Mouse (Mus musculus) intestine, embryonic 14.5 days (tissue): ENCODE data around the gene Taf10. TPM values are rescaled to one million over a fixed set of nuclear protein-coding genes. Genes with fewer than 3 reads are reported as not detected.
A peak's percentile ranks its signal among the peaks of the same experiment; 100 is the strongest.

Experiments used
- ATAC-seq: fragments of 200-750 bp; cut with Nextera tagmentation; replicated peaks from 2 replicates; pipeline ENCODE4 v1.8.0; 2017; ENCODE audit warnings: low read depth, moderate number of reproducible peaks, moderate TSS enrichment, moderate library complexity; ENCODE audit not compliant: low FRiP score, low TSS enrichment
- DNase-seq: peaks from one replicate; pipeline ENCODE4 v3.0.0-alpha.2; 2018; ENCODE audit warnings: low spot score
- H3K27ac ChIP-seq: fragments of 300-500 bp; sonication (generic); 2 replicates; pipeline ENCODE4 v1.5.1; 2014; ENCODE audit warnings: low read depth, mild to moderate bottlenecking, control low read depth
- H3K27me3 ChIP-seq: fragments of 300-500 bp; sonication (generic); replicated peaks from 2 replicates; pipeline ENCODE4 v1.6.1; 2014; ENCODE audit warnings: low read length, control low read depth; ENCODE audit not compliant: control insufficient read depth, insufficient read depth
- H3K36me3 ChIP-seq: fragments of 300-500 bp; sonication (generic); 2 replicates; pipeline ENCODE4 v1.6.1; 2014; ENCODE audit warnings: low read length, control low read depth; ENCODE audit not compliant: control insufficient read depth, insufficient read depth
- H3K4me1 ChIP-seq: fragments of 300-500 bp; sonication (generic); replicated peaks from 2 replicates; pipeline ENCODE4 v1.6.1; 2014; ENCODE audit warnings: low read length, control low read depth, mixed read lengths; ENCODE audit not compliant: control insufficient read depth, insufficient read depth
- H3K4me2 ChIP-seq: fragments of 300-500 bp; sonication (generic); 2 replicates; pipeline ENCODE4 v1.6.1; 2014; ENCODE audit warnings: low read length
- H3K4me3 ChIP-seq: fragments of 300-500 bp; sonication (generic); 2 replicates; pipeline ENCODE4 v1.5.1; 2014; ENCODE audit warnings: low read depth, low read length, control low read depth, mixed read lengths
- H3K9ac ChIP-seq: fragments of 300-500 bp; sonication (generic); 2 replicates; pipeline ENCODE4 v1.6.1; 2014; ENCODE audit warnings: mild to moderate bottlenecking, low read length
- H3K9me3 ChIP-seq: fragments of 300-500 bp; sonication (generic); 2 replicates; pipeline ENCODE4 v1.6.1; 2016; ENCODE audit warnings: low read length, control low read depth; ENCODE audit not compliant: control insufficient read depth
- WGBS: fragments of 180-500 bp; shearing (Covaris S2); extraction: QIAGEN DNeasy Blood & Tissue Kit; methylation state at CpG from one replicate; pipeline ENCODE4 v1.1.7; 2014; 5-methylcytosine and 5-hydroxymethylcytosine counted together
- polyA plus RNA-seq: library from polyadenylated mRNA; unstranded; fragments of >200 nt; fragmentation: Nextera tagmentation; extraction: Ambion mirVana; gene quantifications from 2 replicates; pipeline ENCODE4 v1.2.1, GENCODE M21; 2014

The Taf10 gene
- polyA plus RNA-seq, 1 experiment from 2014 or later: 185 TPM

GRCm38 (mm10) chr7:105778553-105779265, 34.5 kb upstream of the Taf10 start:
- peak; percentile 68 for DNase-seq
- peaks cover 35% of the 10 kb centered on the region for H3K4me1 ChIP-seq
- WGBS: 14% methylated on average over 4 of the region's 4 CpGs
- no peaks in the 10 kb centered on the region for H3K27me3 ChIP-seq
- H3K9me3 ChIP-seq: no peaks in the 10 kb centered on the region
- peak overlapping the region; percentile 54 for H3K4me2 ChIP-seq
- H3K27ac ChIP-seq: peak overlapping the region; percentile 96
- H3K36me3 ChIP-seq: peaks cover 27% of the 10 kb centered on the region
- H3K9ac ChIP-seq: peak overlapping the region; percentile 34
- H3K4me3 ChIP-seq: peak overlapping the region; percentile 25
- peak; percentile 83 for ATAC-seq

- Histone ChIP-seq H3K27me3 (no peaks in the 10 kb centered on the region), H3K27ac (peak overlapping the region; percentile 96), H3K9ac (peak overlapping the region; percentile 34), H3K4me3 (peak overlapping the region; percentile 25), H3K4me1 (peaks cover 35% of the 10 kb centered on the region), H3K36me3 (peaks cover 28% of the 10 kb centered on the region), H3K4me2 (peak overlapping the region; percentile 54), H3K9me3 (no peaks in the 10 kb centered on the region)
- peak; percentile 82 for ATAC-seq
- 19% methylated on average over 13 of the region's 13 CpGs for WGBS
- DNase-seq: peak; percentile 80
These were observed 33.8 kb upstream of the Taf10 start for GRCm38 (mm10) chr7:105777797-105778552.

GRCm38 (mm10) chr7:105777316-105777715, 33.2 kb upstream of the Taf10 start:
- H3K4me3 ChIP-seq: peak overlapping the region; percentile 25
- DNase-seq: no peak

GRCm38 (mm10) chr7:105776026-105776425, 31.9 kb upstream of the Taf10 start:
- no peak overlapping the region for H3K27ac ChIP-seq
- no peak for DNase-seq
- peaks cover 35% of the 10 kb centered on the region for H3K4me1 ChIP-seq
- no peaks in the 10 kb centered on the region for H3K9me3 ChIP-seq
- no peaks in the 10 kb centered on the region for H3K27me3 ChIP-seq
- peaks cover 37% of the 10 kb centered on the region for H3K36me3 ChIP-seq
- no peak overlapping the region for H3K9ac ChIP-seq
- H3K4me3 ChIP-seq: no peak overlapping the region
- WGBS: 88% methylated on average over 2 of the region's 2 CpGs
- H3K4me2 ChIP-seq: no peak overlapping the region
- ATAC-seq: no peak

More at GRCm38 (mm10) chr7:105777316-105777715, 33.2 kb upstream of the Taf10 start:
- Histone ChIP-seq H3K9me3 (no peaks in the 10 kb centered on the region), H3K4me1 (peaks cover 35% of the 10 kb centered on the region), H3K4me2 (peak overlapping the region; percentile 54), H3K27me3 (no peaks in the 10 kb centered on the region), H3K36me3 (peaks cover 34% of the 10 kb centered on the region), H3K27ac (peak overlapping the region; percentile 96), H3K9ac (peak overlapping the region; percentile 34)
- WGBS: 91% methylated on average over 1 of the region's 1 CpGs
- ATAC-seq: no peak

- Histone ChIP-seq H3K9me3 (no peaks in the 10 kb centered on the region), H3K9ac (no peak overlapping the region), H3K4me2 (0 out of 2 replicates have a peak overlapping the region, but pooled peaks have one; percentile 2), H3K27me3 (no peaks in the 10 kb centered on the region), H3K36me3 (peaks cover 41% of the 10 kb centered on the region), H3K27ac (no peak overlapping the region), H3K4me1 (peaks cover 35% of the 10 kb centered on the region), H3K4me3 (no peak overlapping the region)
- DNase-seq: no peak
- WGBS: 51% methylated on average over 8 of the region's 8 CpGs
- ATAC-seq: no peak
These were observed 30.5 kb upstream of the Taf10 start for GRCm38 (mm10) chr7:105774661-105775060.

GRCm38 (mm10) chr7:105773041-105773440, 28.9 kb upstream of the Taf10 start:
- Histone ChIP-seq H3K36me3 (peaks cover 44% of the 10 kb centered on the region), H3K4me1 (peaks cover 32% of the 10 kb centered on the region), H3K4me2 (no peak overlapping the region), H3K9ac (no peak overlapping the region), H3K27me3 (no peaks in the 10 kb centered on the region), H3K4me3 (no peak overlapping the region), H3K27ac (no peak overlapping the region), H3K9me3 (no peaks in the 10 kb centered on the region)
- DNase-seq: no peak
- WGBS: 76% methylated on average over 5 of the region's 5 CpGs
- no peak for ATAC-seq

GRCm38 (mm10) chr7:105772331-105772730, 28.2 kb upstream of the Taf10 start:
- H3K4me2 ChIP-seq: no peak overlapping the region
- no peak for ATAC-seq
- H3K27me3 ChIP-seq: no peaks in the 10 kb centered on the region
- H3K9ac ChIP-seq: no peak overlapping the region
- peaks cover 48% of the 10 kb centered on the region for H3K36me3 ChIP-seq
- 93% methylated on average over 15 of the region's 15 CpGs for WGBS
- H3K4me3 ChIP-seq: no peak overlapping the region
- peaks cover 32% of the 10 kb centered on the region for H3K4me1 ChIP-seq
- H3K9me3 ChIP-seq: no peaks in the 10 kb centered on the region
- no peak overlapping the region for H3K27ac ChIP-seq
- no peak for DNase-seq

- WGBS: 71% methylated on average over 3 of the region's 3 CpGs
These were observed 25.8 kb upstream of the Taf10 start for GRCm38 (mm10) chr7:105769959-105770358.

More at GRCm38 (mm10) chr7:105769959-105770358, 25.8 kb upstream of the Taf10 start:
- DNase-seq (no peak), ATAC-seq (no peak)
- H3K9ac ChIP-seq: no peak overlapping the region
- H3K27me3 ChIP-seq: no peaks in the 10 kb centered on the region
- H3K4me1 ChIP-seq: peaks cover 22% of the 10 kb centered on the region
- no peaks in the 10 kb centered on the region for H3K9me3 ChIP-seq
- no peak overlapping the region for H3K4me2 ChIP-seq
- no peak overlapping the region for H3K4me3 ChIP-seq
- H3K36me3 ChIP-seq: peaks cover 61% of the 10 kb centered on the region
- H3K27ac ChIP-seq: no peak overlapping the region
